Mouse (Mus musculus): Measurements from ENCODE around the gene Slc7a4.

Slc7a4 gene

GRCm38 (mm10) chr16:17525524-17525923 lies 57.5 kb downstream of the Slc7a4 start:
- DNase-seq (ENCODE audit: low read depth in 1 of 2, low spot score in 2 of 2), result no peak

- no peak for DNase-seq (ENCODE audit: low read depth in 1 of 2, low spot score in 2 of 2)
Measured at GRCm38 (mm10) chr16:17524156-17524555, 58.9 kb downstream of the Slc7a4 start.
